In the genomic region with DNA sequence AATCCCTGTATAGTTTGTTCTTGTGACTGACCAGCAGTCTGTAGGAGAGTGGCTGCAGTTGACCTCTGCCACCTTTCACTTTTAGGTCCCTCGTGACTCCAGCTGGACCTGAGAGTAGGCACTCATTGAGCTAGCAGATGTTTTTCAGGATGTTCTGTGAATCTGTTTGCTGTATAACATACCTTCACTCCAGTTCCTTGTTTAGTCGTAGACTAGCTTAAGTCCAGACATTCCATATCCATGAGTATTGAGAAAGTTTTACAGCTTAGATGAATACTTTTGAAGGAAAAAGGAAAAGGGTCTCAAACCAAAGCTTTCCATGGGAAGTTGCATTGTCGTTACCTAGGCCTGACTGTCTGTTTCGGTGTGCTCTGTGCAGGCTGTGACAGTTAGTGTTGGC, we compare ENCODE assay signal across 21 mouse cellular contexts. TPM values are rescaled to one million over a fixed set of nuclear protein-coding genes. Genes with fewer than 3 reads are reported as not detected.
DNase-seq lines count a peak whose midpoint lies in the region; ATAC-seq and TF ChIP-seq lines count a peak whose summit lies in the region.
"Had no signal": no experiment of that assay in that cellular context is flagged by ENCODE, and none has a peak within 500 bp of the region (broad histone marks: within the 10 kb centered on the region; RNA-seq: fewer than 3 reads in every experiment).

No protein-coding gene starts in this region.

- peak; percentile 72 for ATAC-seq in Patski
- ATAC-seq: forebrain, embryonic 14.5 days; forebrain, embryonic 16.5 days had no signal

- no peaks in the 10 kb centered on the region for H3K27me3 ChIP-seq in Patski
- H3K27me3 ChIP-seq: embryonic facial prominence, embryonic 12.5 days; forebrain, embryonic 12.5 days had no signal

- H3K4me3 ChIP-seq in embryonic fibroblast, embryonic 13.5 days (ENCODE audit: insufficient read depth, low read length), result no peak overlapping the region
- H3K4me3 ChIP-seq: embryonic facial prominence, embryonic 10.5 days; embryonic facial prominence, embryonic 12.5 days; erythroblast, embryonic 14.5 days; forebrain, embryonic 10.5 days; forebrain, embryonic 12.5 days had no signal

- POLR2A ChIA-PET in Patski (lab: Charles Lee), result interaction anchor here (0.6 kb wide), 1 partner anchor 420 kb away, joined by 3 read pairs; no protein-coding TSS in a partner anchor

- peaks cover 5% of the 10 kb centered on the region; the same call in 1 of the 2 replicates for H3K4me1 ChIP-seq in embryonic fibroblast, embryonic 13.5 days (ENCODE audit: control insufficient read depth, insufficient read depth, low read length)
- H3K4me1 ChIP-seq: embryonic facial prominence, embryonic 10.5 days; embryonic facial prominence, embryonic 12.5 days; forebrain, embryonic 10.5 days; forebrain, embryonic 12.5 days had no signal

- in situ Hi-C loops in Patski (cut with MboI; ENCODE audit: low pct_unique_long_range_greater_than_20kb), result no loop called here

- CTCF ChIA-PET in Patski (lab: Charles Lee), result interaction anchor here (1.1 to 1.3 kb wide), 3 partner anchors 12 to 455 kb away, joined by 3 to 4 read pairs (median 3); no protein-coding TSS in a partner anchor

- TF ChIP-seq CTCF in Patski (IDR thresholded peaks at IDR 0.05), result no peak
- no peak for TF ChIP-seq CTCF in embryonic fibroblast, embryonic 13.5 days (IDR thresholded peaks at IDR 0.05; ENCODE audit: borderline replicate concordance, insufficient read depth, low read length)

- DNase-seq in 3T3-L1 (ENCODE audit: low read depth, low spot score), result peak; percentile 52
- DNase-seq in Patski (ENCODE audit: low read depth, low spot score), result no peak
- no peak for DNase-seq in cerebellum, adult 9-10 months
- DNase-seq in cerebellum, postnatal 4 days (ENCODE audit: low spot score in 2 of 2), result no peak
- DNase-seq in kidney, postnatal 4 days, result no peak
- DNase-seq: adrenal gland, adult 8-10 months; adrenal gland, postnatal 14 days; adrenal gland, postnatal 36 days; cerebellum, adult 11-12 months; cerebellum, adult 2 months; cerebellum, adult 9-11 months; cerebellum, postnatal 14 days; cerebellum, postnatal 36 days had no signal

- TF ChIP-seq POLR2A in embryonic fibroblast, embryonic 13.5 days (IDR thresholded peaks at IDR 0.05; ENCODE audit: low read depth, low read length), result no peak

- peak overlapping the region; percentile 42; the same call in 1 of the 2 replicates for H3K27ac ChIP-seq in embryonic fibroblast, embryonic 13.5 days (ENCODE audit: insufficient read depth, low read length)
- H3K27ac ChIP-seq: embryonic facial prominence, embryonic 10.5 days; embryonic facial prominence, embryonic 12.5 days; forebrain, embryonic 10.5 days; forebrain, embryonic 12.5 days had no signal

RNA-seq across cellular contexts. Expression of a gene that starts 9.6 kb away (rescaled TPM):
- 31.4 TPM for polyA plus RNA-seq in Patski (2021)
- polyA plus RNA-seq in embryonic fibroblast, embryonic 13.5 days (2011; ENCODE audit: insufficient read length, low read depth, missing spikeins), result 21.1 and 24.3 TPM in 2 replicates
